25 mouse cellular contexts compared by ENCODE assay signal in genomic region chr13:8119013-8119412, GRCm38 (mm10).
DNase-seq lines count a peak whose midpoint lies in the region; ATAC-seq and TF ChIP-seq lines count a peak whose summit lies in the region.
"Had no signal": no experiment of that assay in that cellular context is flagged by ENCODE, and none has a peak within 500 bp of the region (broad histone marks: within the 10 kb centered on the region; RNA-seq: fewer than 3 reads in every experiment).

No protein-coding gene starts in this region.

- intact Hi-C loops in left cerebral cortex, postnatal 4 days (cut with DNase I), result no loop called here
- intact Hi-C loops in left cerebral cortex, postnatal 25 days (cut with DNase I), result no loop called here

- TF ChIP-seq POLR2A in kidney, adult 2 months (IDR thresholded peaks at IDR 0.05; ENCODE audit: low read depth, low read length), result no peak

- no peak overlapping the region for H3K4me2 ChIP-seq in lung, embryonic 16.5 days (ENCODE audit: low read depth, low read length)
- H3K4me2 ChIP-seq: embryonic facial prominence, embryonic 13.5 days; forebrain, embryonic 12.5 days; heart, embryonic 11.5 days; hindbrain, embryonic 12.5 days; hindbrain, embryonic 15.5 days had no signal

- no peak overlapping the region for H3K27ac ChIP-seq in lung, embryonic 16.5 days (ENCODE audit: low read length)
- H3K27ac ChIP-seq in kidney, adult 2 months (ENCODE audit: insufficient read depth, low read depth, low read length), result no peak overlapping the region
- H3K27ac ChIP-seq: embryonic facial prominence, embryonic 10.5 days; embryonic facial prominence, embryonic 13.5 days; forebrain, embryonic 12.5 days; gastrocnemius, adult 2 months; hindbrain, embryonic 12.5 days; hindbrain, embryonic 15.5 days had no signal

- no peaks in the 10 kb centered on the region for H3K4me1 ChIP-seq in lung, embryonic 16.5 days (replicated peaks; ENCODE audit: control insufficient read depth, insufficient read depth, low read length)
- H3K4me1 ChIP-seq in kidney, adult 2 months (ENCODE audit: control insufficient read depth, insufficient read depth, low read length), result no peaks in the 10 kb centered on the region
- H3K4me1 ChIP-seq: embryonic facial prominence, embryonic 10.5 days; embryonic facial prominence, embryonic 13.5 days; forebrain, embryonic 12.5 days; hindbrain, embryonic 12.5 days; hindbrain, embryonic 15.5 days had no signal

- 40% methylated on average over 5 of the region's 5 CpGs for WGBS in lung, embryonic 16.5 days
- 64% methylated on average over 5 of the region's 5 CpGs for WGBS in kidney, adult 2 months

- peak; percentile 4 to 5 for DNase-seq in cerebellum, postnatal 10 days
- no peak for DNase-seq in cerebellum, adult 18-20 months
- peak; percentile 11 for DNase-seq in left cerebral cortex, postnatal 4 days
- no peak for DNase-seq in left cerebral cortex, postnatal 25 days (ENCODE audit: low spot score in 2 of 2)
- no peak for DNase-seq in lung, postnatal 4 days
- no peak for DNase-seq in kidney, adult 2 months
- DNase-seq: adrenal gland, postnatal 10 days; adrenal gland, postnatal 36 days; cerebellum, adult 11 months; cerebellum, adult 8-10 months; cerebellum, postnatal 25 days; embryo, embryonic 11 days; forebrain, postnatal 0 days; gastrocnemius, adult 2 months; gastrocnemius, postnatal 14 days; heart, adult 11 months had no signal

- H3K4me3 ChIP-seq in lung, embryonic 16.5 days (ENCODE audit: low read length), result no peak overlapping the region
- H3K4me3 ChIP-seq in kidney, adult 2 months (ENCODE audit: insufficient read depth, low read depth, low read length), result no peak overlapping the region
- H3K4me3 ChIP-seq: embryonic facial prominence, embryonic 10.5 days; embryonic facial prominence, embryonic 13.5 days; erythroblast, embryonic 14.5 days; forebrain, embryonic 12.5 days; gastrocnemius, adult 2 months; hindbrain, embryonic 12.5 days; hindbrain, embryonic 15.5 days had no signal

- no peaks in the 10 kb centered on the region for H3K9me3 ChIP-seq in lung, embryonic 16.5 days (ENCODE audit: control insufficient read depth, low read length)
- H3K9me3 ChIP-seq: embryonic facial prominence, embryonic 10.5 days; embryonic facial prominence, embryonic 13.5 days; forebrain, embryonic 12.5 days; hindbrain, embryonic 12.5 days; hindbrain, embryonic 15.5 days had no signal

- ATAC-seq in lung, embryonic 16.5 days (ENCODE audit: low read depth), result peak; percentile 45; the same call in 1 of the 2 replicates
- ATAC-seq: forebrain, postnatal 0 days; Patski had no signal

- no peaks in the 10 kb centered on the region for H3K36me3 ChIP-seq in lung, embryonic 16.5 days (ENCODE audit: control insufficient read depth, insufficient read depth, low read length)
- no peaks in the 10 kb centered on the region for H3K36me3 ChIP-seq in kidney, adult 2 months (ENCODE audit: control insufficient read depth, insufficient read depth, low read length)
- H3K36me3 ChIP-seq: embryonic facial prominence, embryonic 10.5 days; embryonic facial prominence, embryonic 13.5 days; forebrain, embryonic 12.5 days; hindbrain, embryonic 12.5 days; hindbrain, embryonic 15.5 days had no signal

- no peaks in the 10 kb centered on the region for H3K27me3 ChIP-seq in lung, embryonic 16.5 days (ENCODE audit: control insufficient read depth, insufficient read depth, low read depth, low read length)
- no peaks in the 10 kb centered on the region for H3K27me3 ChIP-seq in kidney, adult 2 months (replicated peaks; ENCODE audit: control insufficient read depth, insufficient read depth, low read length)
- H3K27me3 ChIP-seq: embryonic facial prominence, embryonic 13.5 days; forebrain, embryonic 12.5 days; hindbrain, embryonic 12.5 days; hindbrain, embryonic 15.5 days; Patski had no signal

- no peak overlapping the region for H3K9ac ChIP-seq in lung, embryonic 16.5 days (ENCODE audit: low read length)
- H3K9ac ChIP-seq: embryonic facial prominence, embryonic 13.5 days; forebrain, embryonic 12.5 days; forebrain, postnatal 0 days; hindbrain, embryonic 12.5 days; hindbrain, embryonic 15.5 days had no signal

- no peak for TF ChIP-seq CTCF in kidney, adult 2 months (conservative IDR thresholded peaks at IDR 0.05; ENCODE audit: insufficient read depth, insufficient read length, low read depth, low read length)

Comparison
In these comparisons a context has a peak if more than half of its experiments do, and no peak if none do; other contexts are left out.
1. DNase-seq: peak in cerebellum, postnatal 10 days (2 of 2) and left cerebral cortex, postnatal 4 days (single experiment); none in cerebellum, adult 18-20 months (0 of 2), left cerebral cortex, postnatal 25 days (0 of 2), lung, postnatal 4 days (0 of 2) and kidney, adult 2 months (single experiment).